Mouse (Mus musculus): ENCODE results near the gene Tas1r3.
A peak's percentile ranks its signal among the peaks of the same experiment; 100 is the strongest.

The Tas1r3 gene

GRCm38 (mm10) chr4:155863001-155863400, at the start of gene Tas1r3:
Gene Tas1r3, minus strand, starts transcription at chr4:155863362.
- peak in 1 of 2 experiments; percentile 17 for DNase-seq

GRCm38 (mm10) chr4:155908751-155909150, 45.6 kb upstream of the Tas1r3 start:
- peak; percentile 4 to 14 for DNase-seq

DNA sequence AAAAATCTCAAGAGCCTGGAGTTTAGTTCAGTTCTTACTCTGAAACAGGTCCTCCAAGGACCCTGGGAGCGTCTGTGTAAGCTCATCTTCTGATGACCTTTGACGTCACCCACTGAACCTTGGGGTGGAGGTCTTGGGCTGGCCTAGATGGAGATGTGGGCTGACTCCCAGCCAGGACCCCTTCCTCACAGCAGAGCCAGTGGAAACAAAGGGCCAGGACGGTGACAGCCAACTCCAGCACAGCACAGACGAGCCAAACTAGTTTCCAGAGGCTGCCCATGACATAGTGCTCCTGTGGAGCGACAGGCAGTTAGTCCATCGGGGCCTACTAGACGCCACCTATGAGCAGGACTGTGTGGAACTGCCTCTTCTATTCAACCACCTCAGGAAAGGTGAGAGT, 45.1 kb upstream of the Tas1r3 start:
- peak; percentile 3 to 21 for DNase-seq

DNA sequence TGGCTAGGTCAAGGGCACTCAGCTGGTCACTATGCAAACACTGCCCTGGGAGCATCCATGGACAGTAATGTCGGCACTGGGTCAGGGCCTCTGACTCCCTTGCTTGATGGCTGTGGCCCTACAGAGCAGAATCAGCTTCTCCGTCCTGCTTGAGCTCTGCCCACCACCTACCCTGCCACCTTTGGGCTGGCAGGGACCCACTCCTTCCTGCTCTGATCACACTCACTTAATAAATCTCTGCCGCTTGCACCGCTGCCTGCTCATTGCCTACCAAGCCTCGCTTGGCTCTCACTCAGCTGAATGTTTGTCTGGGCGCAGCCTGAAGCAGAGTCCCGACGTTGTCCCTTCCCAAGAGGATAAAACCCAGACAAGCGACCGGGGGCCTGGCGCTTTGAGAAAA, 43.8 kb upstream of the Tas1r3 start:
- DNase-seq, result peak; percentile 3 to 16

DNA sequence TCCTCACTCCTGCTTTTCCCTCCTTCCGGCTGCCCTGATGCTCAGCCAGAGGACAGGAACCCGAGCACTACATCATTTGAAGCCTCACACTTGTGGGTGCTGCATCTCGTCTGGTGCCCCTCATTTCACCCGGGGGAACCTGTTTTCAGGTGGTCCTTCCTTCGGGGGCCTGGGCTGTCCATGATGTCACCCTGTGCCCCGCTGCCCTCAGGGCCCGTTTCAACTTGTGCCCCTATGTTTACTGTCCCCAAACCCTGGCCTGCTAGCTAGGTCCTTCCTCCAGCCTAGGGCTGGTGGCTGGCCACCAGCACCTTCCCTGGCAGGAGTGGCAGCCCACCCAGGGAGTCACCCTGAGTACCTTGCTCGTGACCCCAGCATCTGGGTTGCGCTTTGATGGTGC, 43.0 kb upstream of the Tas1r3 start:
- DNase-seq, result peak; percentile 3 to 19

- peak; percentile 3 to 17 for DNase-seq
Measured at GRCm38 (mm10) chr4:155905634-155906033, 42.5 kb upstream of the Tas1r3 start.

DNA sequence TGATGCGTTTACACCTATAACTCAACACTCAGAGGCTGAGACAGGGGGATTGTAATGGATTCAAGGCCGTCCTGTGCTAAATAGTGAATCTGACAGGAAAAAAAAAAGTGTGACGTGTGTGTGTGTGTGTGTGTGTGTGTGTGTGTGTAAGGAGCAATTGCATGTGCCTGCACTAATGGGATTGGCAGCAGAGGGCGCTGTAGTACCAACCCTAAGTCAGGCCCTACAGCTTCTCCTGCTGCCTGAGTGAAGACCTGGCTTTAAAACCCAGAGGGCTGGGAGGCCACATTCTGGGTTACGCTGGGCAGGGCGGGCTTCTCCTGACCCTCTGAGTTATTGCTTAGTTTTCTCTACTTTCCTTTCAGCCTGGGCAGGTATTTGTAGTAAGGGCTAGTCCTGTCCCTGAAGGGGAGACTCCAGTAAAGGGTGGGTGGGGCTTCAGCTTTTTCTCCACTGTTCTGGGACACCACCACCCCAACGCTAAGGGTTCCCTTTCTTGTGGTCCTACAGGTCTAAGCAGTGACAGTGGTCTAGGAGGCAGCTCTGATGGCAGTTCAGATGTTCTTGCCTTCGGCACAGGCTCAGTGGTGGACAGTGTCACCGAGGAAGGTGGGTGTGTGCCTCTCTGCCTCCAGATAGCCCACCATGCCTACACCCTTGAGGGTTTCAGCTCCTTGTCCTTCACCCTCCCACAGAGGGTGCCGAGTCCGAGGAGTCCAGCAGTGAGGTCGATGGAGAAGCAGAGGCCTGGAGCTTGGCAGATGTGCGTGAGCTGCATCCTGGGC, 41.3 kb upstream of the Tas1r3 start:
- peak; percentile 27 to 30 for DNase-seq

- DNase-seq, result peak in 1 of 2 experiments; percentile 23
Measured at GRCm38 (mm10) chr4:155903246-155903645, 40.1 kb upstream of the Tas1r3 start.

GRCm38 (mm10) chr4:155901205-155901604, 38.0 kb upstream of the Tas1r3 start:
- peak; percentile 67 to 84 for DNase-seq

- peak; percentile 3 to 15 for DNase-seq
Measured at GRCm38 (mm10) chr4:155899355-155899754, 36.2 kb upstream of the Tas1r3 start.

DNA sequence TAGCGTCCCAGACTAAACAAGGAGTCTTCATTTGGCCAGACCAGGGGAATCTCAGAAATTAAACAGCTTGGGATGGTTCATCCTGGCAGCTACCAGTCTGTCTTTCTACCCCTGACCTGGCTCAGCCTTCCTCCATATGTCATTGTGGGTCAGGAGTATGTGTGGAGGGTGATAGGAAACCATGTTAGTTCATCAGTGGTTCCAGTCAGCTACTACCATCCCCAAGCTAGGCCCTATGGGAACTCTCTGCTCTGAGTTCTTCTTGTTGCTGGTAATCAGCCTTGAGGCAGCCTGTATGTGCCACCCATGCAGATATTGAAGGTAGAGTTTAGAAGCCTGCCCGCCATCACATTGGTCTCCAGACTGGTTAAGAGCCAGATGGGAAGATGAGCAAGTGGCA, 35.2 kb upstream of the Tas1r3 start:
- DNase-seq, result no peak

DNA sequence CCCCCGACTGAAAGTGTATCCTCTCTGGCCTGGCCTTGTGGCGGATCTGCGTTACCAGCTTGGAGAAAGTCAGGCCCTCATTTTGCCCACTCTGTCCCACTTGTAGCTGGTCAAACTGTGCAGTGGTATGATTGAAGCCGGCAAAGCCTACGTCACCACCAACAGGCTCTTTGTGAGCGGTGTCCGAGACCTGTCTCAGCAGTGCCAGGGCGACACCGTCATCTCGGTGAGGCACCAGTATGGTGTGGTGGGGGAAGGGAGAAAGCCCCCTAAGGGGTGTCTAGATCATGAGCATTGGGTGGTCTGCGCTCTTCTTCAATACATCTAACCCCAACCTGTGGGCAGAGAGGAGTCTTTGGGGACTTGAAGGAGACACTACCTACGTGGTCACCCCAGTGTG, 33.3 kb upstream of the Tas1r3 start:
- DNase-seq, result peak in 1 of 2 experiments; percentile 16

DNA sequence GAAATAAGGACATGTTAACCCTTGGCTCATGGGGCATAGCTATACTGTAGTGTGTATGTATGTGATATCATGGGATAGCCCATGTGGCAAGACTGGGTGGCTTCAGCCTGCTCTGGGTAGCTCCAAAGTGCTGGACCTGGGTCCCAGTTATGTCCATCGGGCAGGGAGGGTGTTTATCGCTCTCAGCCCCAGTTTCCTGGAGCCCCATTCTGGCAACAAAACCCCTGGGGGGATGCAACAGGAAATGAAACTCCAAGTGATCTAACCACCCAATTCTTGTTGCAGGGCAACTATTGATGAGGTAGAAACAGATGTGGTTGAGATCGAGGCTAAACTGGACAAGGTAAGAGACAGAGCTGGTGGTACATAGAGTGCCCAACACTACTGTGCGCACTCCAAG, 32.7 kb upstream of the Tas1r3 start:
- peak in 1 of 2 experiments; percentile 4 for DNase-seq

DNA sequence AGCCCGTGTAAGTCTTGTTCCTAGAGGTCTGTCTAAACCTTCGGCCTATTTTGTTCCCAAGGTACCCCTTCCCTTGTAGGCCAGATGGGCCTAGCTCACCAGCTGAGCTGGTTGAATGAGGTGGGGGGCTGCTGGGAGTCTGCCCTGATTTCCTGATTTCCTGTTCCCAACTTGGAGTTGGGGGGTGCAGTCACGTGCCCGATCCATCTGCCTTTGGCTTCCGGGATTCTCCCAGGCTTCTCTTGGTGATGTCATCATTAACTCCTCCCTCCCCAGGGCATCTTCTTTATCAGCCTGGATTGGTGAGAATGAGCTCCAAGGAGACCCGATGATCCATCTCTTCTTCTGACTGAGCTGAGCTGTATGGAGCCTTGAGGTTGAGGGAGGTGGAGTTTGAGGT, 32.1 kb upstream of the Tas1r3 start:
- DNase-seq, result peak; percentile 62 to 67

DNA sequence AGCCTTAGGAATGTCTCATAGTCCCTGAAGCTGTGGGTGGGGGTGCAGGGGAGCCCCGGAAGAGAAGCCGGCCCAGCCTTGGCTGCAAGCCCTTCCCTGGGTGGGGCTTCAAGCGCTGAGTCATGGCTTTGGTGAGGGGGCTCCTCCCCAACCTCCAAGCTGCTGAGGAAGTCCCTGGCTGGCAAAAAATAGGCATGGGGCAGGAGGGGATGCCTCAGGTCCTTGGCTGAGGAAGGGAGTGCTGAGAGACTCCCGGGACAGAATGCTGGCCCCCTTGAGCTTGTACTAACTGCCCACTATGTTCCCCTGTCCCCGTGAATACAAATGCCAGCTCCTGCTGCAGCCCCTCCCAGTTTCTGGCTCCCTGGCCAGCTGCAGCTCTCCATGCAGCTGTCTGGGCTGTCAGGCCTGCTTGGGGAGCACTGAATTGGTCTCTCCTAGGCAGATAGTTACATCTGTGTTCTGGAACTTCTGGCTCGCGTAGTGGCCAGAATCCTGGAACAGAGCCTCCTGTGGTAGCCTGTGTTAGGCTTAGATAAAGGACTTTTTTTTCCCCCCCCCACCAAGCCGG, 31.2 kb upstream of the Tas1r3 start:
- peak; percentile 83 to 91 for DNase-seq

DNA sequence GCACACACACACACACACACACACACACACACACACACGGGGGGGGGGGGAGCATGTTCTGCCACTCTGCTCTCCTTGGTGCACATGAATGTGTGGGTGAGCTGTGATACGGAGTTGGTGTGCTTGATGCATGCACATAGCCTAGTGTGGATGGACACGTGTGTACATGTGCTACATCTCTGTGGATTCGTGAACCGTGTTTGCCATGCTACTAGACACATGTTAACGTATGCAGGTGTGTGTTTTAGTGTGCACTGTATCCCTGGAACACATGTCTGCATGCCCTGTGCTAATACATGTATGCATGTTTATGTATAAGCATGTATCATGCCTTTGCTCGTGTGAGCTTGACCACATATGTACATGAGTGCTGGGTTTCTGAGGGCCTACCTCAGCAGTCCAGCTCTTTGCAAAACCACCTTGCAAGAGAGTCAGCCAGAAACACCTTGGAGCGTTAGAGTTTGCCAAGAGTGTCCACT, 30.1 kb upstream of the Tas1r3 start:
- DNase-seq, result no peak

DNA sequence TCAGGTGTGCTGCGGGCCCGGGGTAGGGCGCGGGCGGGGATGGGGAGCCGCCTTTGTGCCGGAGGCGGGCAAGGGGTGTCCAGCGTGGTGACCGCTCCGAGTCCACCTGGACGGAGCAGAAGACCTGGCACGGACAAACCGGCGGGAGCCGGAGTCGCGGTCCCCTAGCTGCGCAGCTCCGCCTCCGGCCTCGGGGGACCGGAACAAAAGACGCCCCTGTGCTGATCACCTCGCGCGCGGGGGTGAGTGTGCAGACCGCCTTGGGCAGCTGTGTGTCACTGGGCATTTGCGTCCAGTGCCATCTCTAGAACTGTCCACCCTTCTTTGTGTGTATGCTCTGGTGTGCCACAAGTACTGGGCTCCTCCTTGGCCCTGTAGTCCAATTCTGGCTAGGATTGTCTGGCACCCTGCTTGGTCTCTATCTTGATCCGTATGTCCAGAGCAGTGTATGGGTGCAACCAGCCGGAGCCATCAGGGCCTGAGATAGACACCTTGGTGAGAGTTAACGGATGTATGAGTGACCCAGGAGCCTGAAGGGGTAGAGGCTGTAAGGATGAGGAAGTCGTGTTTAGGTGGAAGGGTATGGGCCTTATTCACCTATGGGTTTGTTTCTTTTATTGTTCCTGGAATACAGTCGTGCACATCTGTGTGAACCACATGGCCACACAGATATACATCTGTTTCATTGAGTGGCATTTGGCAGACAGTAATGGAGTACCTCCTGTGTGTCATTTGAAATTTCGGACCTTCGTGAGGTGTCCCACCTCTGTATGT, 29.5 kb upstream of the Tas1r3 start:
- DNase-seq, result peak; percentile 53 to 62

GRCm38 (mm10) chr4:155892017-155892416, 28.9 kb upstream of the Tas1r3 start:
- peak; percentile 91 to 92 for DNase-seq

DNA sequence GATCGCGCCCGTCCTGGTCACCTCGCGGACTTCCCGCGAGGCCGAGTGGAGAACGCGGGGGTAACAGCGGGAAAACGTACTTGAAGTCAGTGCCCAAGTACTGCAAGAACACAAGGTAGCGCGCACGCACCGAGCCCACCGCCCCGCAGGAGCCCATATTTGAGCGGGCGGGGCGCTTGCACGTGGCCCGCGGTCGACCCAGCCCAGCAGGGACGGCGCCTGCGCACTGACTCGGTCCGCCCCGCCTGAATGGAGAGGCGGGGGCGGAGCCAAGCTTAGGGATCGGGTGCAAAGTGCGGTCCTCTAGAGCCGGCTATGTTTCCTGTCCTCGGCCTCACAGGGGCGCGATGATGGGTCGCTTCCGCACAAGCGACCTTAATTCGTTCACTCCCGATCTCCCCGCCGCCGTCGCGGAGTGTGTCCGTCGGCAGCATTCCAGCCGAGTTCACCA, 28.4 kb upstream of the Tas1r3 start, which contains the start of the genes Pusl1 and Acap3:
TSS of gene Pusl1 (minus strand) at position 231 of the 451 bp plus-strand sequence.
TSS of gene Acap3 (plus strand) at position 272 of the 451 bp plus-strand sequence.
- DNase-seq, result peak; percentile 97 to 98

DNA sequence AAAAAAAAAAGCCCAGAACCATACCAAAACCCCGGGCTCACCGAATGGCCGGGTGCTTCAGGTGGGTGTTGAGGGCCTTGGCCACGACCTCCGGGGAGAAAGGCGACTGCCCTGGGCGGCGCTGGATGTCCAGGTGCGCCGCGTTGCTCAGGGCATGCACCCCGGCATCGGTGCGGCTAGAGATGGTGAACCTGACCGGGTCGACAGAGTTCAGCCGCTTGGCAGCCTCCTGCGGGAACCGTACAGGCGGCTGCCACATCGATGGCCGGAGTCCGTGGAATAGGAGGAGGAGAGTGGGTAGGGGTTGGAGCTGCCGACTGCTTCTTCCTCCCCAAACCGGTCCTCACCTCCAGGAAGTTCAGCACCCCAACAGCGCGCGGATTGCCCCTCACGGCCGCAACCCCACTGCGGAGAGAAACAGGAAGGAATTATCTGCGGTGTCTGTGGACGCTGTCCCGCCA, 27.9 kb upstream of the Tas1r3 start:
- DNase-seq, result no peak

- no peak for DNase-seq
Measured at GRCm38 (mm10) chr4:155889316-155889715, 26.2 kb upstream of the Tas1r3 start.

- peak in 1 of 2 experiments; percentile 18 for DNase-seq
Measured at GRCm38 (mm10) chr4:155888181-155888580, 25.0 kb upstream of the Tas1r3 start.

- DNase-seq, result peak in 1 of 2 experiments; percentile 21
Measured at GRCm38 (mm10) chr4:155887674-155888073, 24.5 kb upstream of the Tas1r3 start.
